8 mouse cellular contexts compared by ENCODE assay signal in genomic region chr7:79729743-79730370, GRCm38 (mm10). TPM values are rescaled to one million over a fixed set of nuclear protein-coding genes. Genes with fewer than 3 reads are reported as not detected.
DNase-seq lines count a peak whose midpoint lies in the region; ATAC-seq and TF ChIP-seq lines count a peak whose summit lies in the region.

No protein-coding gene starts in this region.

- no peaks in the 10 kb centered on the region for H3K27me3 ChIP-seq in hindbrain, postnatal 0 days (ENCODE audit: insufficient read depth, low read length)
- H3K27me3 ChIP-seq in hindbrain, embryonic 13.5 days, result peaks cover 18% of the 10 kb centered on the region; the same call in 1 of the 2 replicates
- no peaks in the 10 kb centered on the region for H3K27me3 ChIP-seq in embryonic facial prominence, embryonic 14.5 days (replicated peaks; ENCODE audit: control insufficient read depth, insufficient read depth, low read length)

- peak; percentile 50; the same call in 1 of the 2 replicates for ATAC-seq in hindbrain, postnatal 0 days
- no peak for ATAC-seq in hindbrain, embryonic 13.5 days (ENCODE audit: low FRiP score)
- peak; percentile 41; the same call in 1 of the 2 replicates for ATAC-seq in embryonic facial prominence, embryonic 14.5 days (ENCODE audit: low read depth)

- H3K4me1 ChIP-seq in hindbrain, postnatal 0 days (ENCODE audit: insufficient read depth, low read length), result no peaks in the 10 kb centered on the region
- H3K4me1 ChIP-seq in hindbrain, embryonic 13.5 days (replicated peaks), result 0 out of 2 replicates have a peak, but pooled peaks cover 3% of the 10 kb centered on the region
- no peaks in the 10 kb centered on the region for H3K4me1 ChIP-seq in embryonic facial prominence, embryonic 14.5 days (ENCODE audit: control insufficient read depth, insufficient read depth, low read length)

- H3K4me3 ChIP-seq in hindbrain, postnatal 0 days (ENCODE audit: low read length), result no peak overlapping the region
- H3K4me3 ChIP-seq in hindbrain, embryonic 13.5 days, result no peak overlapping the region
- no peak overlapping the region for H3K4me3 ChIP-seq in embryonic facial prominence, embryonic 14.5 days (ENCODE audit: low read depth, low read length)

- peak; percentile 23 for DNase-seq in hindbrain, postnatal 0 days (ENCODE audit: low spot score)
- DNase-seq in thymus, postnatal 0 days (ENCODE audit: low spot score), result peak; percentile 23
- no peak for DNase-seq in thymus, postnatal 10 days (ENCODE audit: low spot score in 2 of 2)
- no peak for DNase-seq in embryonic facial prominence, embryonic 14.5 days (ENCODE audit: low spot score)
- DNase-seq in urinary bladder, postnatal 4 days (ENCODE audit: low spot score in 2 of 2), result no peak
- no peak for DNase-seq in layer of hippocampus, adult 9-10 months (ENCODE audit: low spot score)
- DNase-seq in layer of hippocampus, adult 18-20 months (ENCODE audit: low spot score in 2 of 2), result no peak

- no peaks in the 10 kb centered on the region for H3K9me3 ChIP-seq in hindbrain, postnatal 0 days (ENCODE audit: low read length)
- no peaks in the 10 kb centered on the region for H3K9me3 ChIP-seq in hindbrain, embryonic 13.5 days
- no peaks in the 10 kb centered on the region for H3K9me3 ChIP-seq in embryonic facial prominence, embryonic 14.5 days (ENCODE audit: control insufficient read depth, low read length)

- H3K36me3 ChIP-seq in hindbrain, postnatal 0 days (ENCODE audit: insufficient read depth, low read length), result no peaks in the 10 kb centered on the region
- H3K36me3 ChIP-seq in hindbrain, embryonic 13.5 days, result peaks cover 3% of the 10 kb centered on the region; the same call in 1 of the 2 replicates
- no peaks in the 10 kb centered on the region for H3K36me3 ChIP-seq in embryonic facial prominence, embryonic 14.5 days (ENCODE audit: control insufficient read depth, insufficient read depth, low read length)

- no peak overlapping the region for H3K9ac ChIP-seq in hindbrain, postnatal 0 days (replicated peaks; ENCODE audit: low read length)
- H3K9ac ChIP-seq in hindbrain, embryonic 13.5 days, result no peak overlapping the region
- no peak overlapping the region for H3K9ac ChIP-seq in embryonic facial prominence, embryonic 14.5 days (ENCODE audit: low read depth, low read length)

- WGBS in hindbrain, postnatal 0 days, result 64% methylated on average over 11 of the region's 11 CpGs
- 66% methylated on average over 11 of the region's 11 CpGs for WGBS in hindbrain, embryonic 13.5 days
- whole genome bisulfite sequencing in embryonic facial prominence, embryonic 14.5 days, result 55% methylated on average over 11 of the region's 11 CpGs

- TF ChIP-seq CTCF in hindbrain, postnatal 0 days (IDR thresholded peaks at IDR 0.05; ENCODE audit: low read depth), result peak; percentile 39

- no peak overlapping the region for H3K27ac ChIP-seq in hindbrain, postnatal 0 days
- no peak overlapping the region for H3K27ac ChIP-seq in hindbrain, embryonic 13.5 days
- no peak overlapping the region for H3K27ac ChIP-seq in embryonic facial prominence, embryonic 14.5 days (replicated peaks; ENCODE audit: low read depth, low read length)

- H3K4me2 ChIP-seq in hindbrain, postnatal 0 days (ENCODE audit: low read depth, low read length), result no peak overlapping the region
- H3K4me2 ChIP-seq in hindbrain, embryonic 13.5 days, result no peak overlapping the region
- no peak overlapping the region for H3K4me2 ChIP-seq in embryonic facial prominence, embryonic 14.5 days (ENCODE audit: low read depth, low read length)

RNA-seq across cellular contexts. Expression of gene Plin1, which starts 2.8 kb away (rescaled TPM):
- 0.21 and 7.3 TPM in 2 replicates for total RNA-seq in hindbrain, postnatal 0 days (2014; rRNA removed)
- 0.33 and 0.44 TPM in 2 replicates for polyA plus RNA-seq in hindbrain, postnatal 0 days (2015; fragmentation: Nextera tagmentation; extraction: Ambion mirVana)
- 0.13 and 0.17 TPM in 2 replicates for polyA plus RNA-seq in hindbrain, embryonic 13.5 days (2015; fragmentation: Nextera tagmentation; extraction: Ambion mirVana)
- 1.1 TPM in 1 of 2 replicates, not detected in the other for polyA plus RNA-seq in thymus, postnatal 0 days (2015; fragmentation: Nextera tagmentation; extraction: Ambion mirVana)
- polyA plus RNA-seq in embryonic facial prominence, embryonic 14.5 days (2014; fragmentation: Nextera tagmentation; extraction: Ambion mirVana), result 0.50 and 1.7 TPM in 2 replicates
- total RNA-seq in layer of hippocampus, adult 18-20 months (2021), result under 1 TPM in 1 of 2 experiments, not detected in 1; 0.37 TPM

RNA-seq across cellular contexts. Expression of gene Pex11a, which starts 13.1 kb away (rescaled TPM):
- 2.9 and 3.2 TPM in 2 replicates for total RNA-seq in hindbrain, postnatal 0 days (2014; rRNA removed)
- polyA plus RNA-seq in hindbrain, postnatal 0 days (2015; fragmentation: Nextera tagmentation; extraction: Ambion mirVana), result 13.5 and 14.0 TPM in 2 replicates
- 10.9 and 14.6 TPM in 2 replicates for polyA plus RNA-seq in hindbrain, embryonic 13.5 days (2015; fragmentation: Nextera tagmentation; extraction: Ambion mirVana)
- 5.7 and 6.1 TPM in 2 replicates for polyA plus RNA-seq in thymus, postnatal 0 days (2015; fragmentation: Nextera tagmentation; extraction: Ambion mirVana)
- 9.2 and 9.4 TPM in 2 replicates for polyA plus RNA-seq in embryonic facial prominence, embryonic 14.5 days (2014; fragmentation: Nextera tagmentation; extraction: Ambion mirVana)
- total RNA-seq in layer of hippocampus, adult 18-20 months (2021), result 10 to 100 TPM; 12.0 to 14.4 TPM

RNA-seq across cellular contexts. Expression of gene Wdr93, which starts 13.1 kb away (rescaled TPM):
- total RNA-seq in hindbrain, postnatal 0 days (2014; rRNA removed), result 0.54 and 1.3 TPM in 2 replicates
- 0.24 and 0.30 TPM in 2 replicates for polyA plus RNA-seq in hindbrain, postnatal 0 days (2015; fragmentation: Nextera tagmentation; extraction: Ambion mirVana)
- 0.47 and 0.65 TPM in 2 replicates for polyA plus RNA-seq in hindbrain, embryonic 13.5 days (2015; fragmentation: Nextera tagmentation; extraction: Ambion mirVana)
- 0.13 and 0.31 TPM in 2 replicates for polyA plus RNA-seq in thymus, postnatal 0 days (2015; fragmentation: Nextera tagmentation; extraction: Ambion mirVana)
- polyA plus RNA-seq in embryonic facial prominence, embryonic 14.5 days (2014; fragmentation: Nextera tagmentation; extraction: Ambion mirVana), result 0.17 and 1.3 TPM in 2 replicates
- total RNA-seq in layer of hippocampus, adult 18-20 months (2021), result under 1 TPM; 0.23 to 0.40 TPM

RNA-seq across cellular contexts. Expression of gene Kif7, which starts 14.3 kb away (rescaled TPM):
- total RNA-seq in hindbrain, postnatal 0 days (2014; rRNA removed), result 7.3 and 8.5 TPM in 2 replicates
- 1.9 and 2.3 TPM in 2 replicates for polyA plus RNA-seq in hindbrain, postnatal 0 days (2015; fragmentation: Nextera tagmentation; extraction: Ambion mirVana)
- 1.7 and 2.2 TPM in 2 replicates for polyA plus RNA-seq in hindbrain, embryonic 13.5 days (2015; fragmentation: Nextera tagmentation; extraction: Ambion mirVana)
- 2.2 and 2.5 TPM in 2 replicates for polyA plus RNA-seq in thymus, postnatal 0 days (2015; fragmentation: Nextera tagmentation; extraction: Ambion mirVana)
- 5.3 and 6.2 TPM in 2 replicates for polyA plus RNA-seq in embryonic facial prominence, embryonic 14.5 days (2014; fragmentation: Nextera tagmentation; extraction: Ambion mirVana)
- total RNA-seq in layer of hippocampus, adult 18-20 months (2021), result 1 to 10 TPM; 1.5 TPM

Comparison
In these comparisons a context has a peak if more than half of its experiments do, and no peak if none do; other contexts are left out.
1. DNase-seq: peak in hindbrain, postnatal 0 days (single experiment) and thymus, postnatal 0 days (single experiment); none in thymus, postnatal 10 days (0 of 2), embryonic facial prominence, embryonic 14.5 days (single experiment), urinary bladder, postnatal 4 days (0 of 2), layer of hippocampus, adult 9-10 months (single experiment) and layer of hippocampus, adult 18-20 months (0 of 2).